Mouse (Mus musculus) heart, embryonic 13.5 days (tissue): ENCODE measurements around the gene Morc3. TPM values are rescaled to one million over a fixed set of nuclear protein-coding genes. Genes with fewer than 3 reads are reported as not detected.
A peak's percentile ranks its signal among the peaks of the same experiment; 100 is the strongest.

Experiments
- ATAC-seq: fragments of 200-750 bp; cut with Nextera tagmentation; 2 replicates; pipeline ENCODE4 v1.8.0; 2017; ENCODE audit warnings: moderate TSS enrichment; ENCODE audit not compliant: insufficient number of reproducible peaks, low FRiP score, low TSS enrichment; ENCODE audit errors: extremely low read depth
- H3K27ac ChIP-seq: fragments of 300-500 bp; sonication (generic); replicated peaks from 2 replicates; pipeline ENCODE4 v1.5.1; 2015; ENCODE audit warnings: moderate library complexity, mild to moderate bottlenecking, inconsistent platforms
- H3K27me3 ChIP-seq: fragments of 300-500 bp; sonication (generic); replicated peaks from 2 replicates; pipeline ENCODE4 v1.6.1; 2015; ENCODE audit warnings: mild to moderate bottlenecking, inconsistent platforms
- H3K36me3 ChIP-seq: fragments of 300-500 bp; sonication (generic); 2 replicates; pipeline ENCODE4 v1.6.1; 2015; ENCODE audit warnings: mild to moderate bottlenecking, inconsistent platforms
- H3K4me1 ChIP-seq: fragments of 300-500 bp; sonication (generic); 2 replicates; pipeline ENCODE4 v1.6.1; 2015; ENCODE audit warnings: inconsistent platforms
- H3K4me2 ChIP-seq: fragments of 300-500 bp; sonication (generic); 2 replicates; pipeline ENCODE4 v1.6.1; 2015; ENCODE audit warnings: inconsistent platforms, mild to moderate bottlenecking, moderate library complexity
- H3K4me3 ChIP-seq: fragments of 300-500 bp; sonication (generic); 2 replicates; pipeline ENCODE4 v1.5.1; 2015; ENCODE audit warnings: moderate library complexity, mild to moderate bottlenecking, inconsistent platforms
- H3K9ac ChIP-seq: fragments of 300-500 bp; sonication (generic); 2 replicates; pipeline ENCODE4 v1.6.1; 2015; ENCODE audit warnings: inconsistent platforms, mild to moderate bottlenecking, moderate library complexity
- H3K9me3 ChIP-seq: fragments of 300-500 bp; sonication (generic); 2 replicates; pipeline ENCODE4 v1.6.1; 2016; ENCODE audit warnings: inconsistent platforms
- WGBS: fragments of 180-500 bp; shearing (Covaris S2); methylation state at CpG from one replicate; pipeline ENCODE4 v1.1.7; 2015; ENCODE audit warnings: mixed read lengths; 5-methylcytosine and 5-hydroxymethylcytosine counted together
- polyA plus RNA-seq: library from polyadenylated mRNA; unstranded; fragments of >200 nt; fragmentation: Nextera tagmentation; extraction: Ambion mirVana; gene quantifications from 2 replicates; pipeline ENCODE4 v1.2.1, GENCODE M21; 2015

The Morc3 gene
- polyA plus RNA-seq, 1 experiment from 2014 or later, result 19.1 TPM

DNA sequence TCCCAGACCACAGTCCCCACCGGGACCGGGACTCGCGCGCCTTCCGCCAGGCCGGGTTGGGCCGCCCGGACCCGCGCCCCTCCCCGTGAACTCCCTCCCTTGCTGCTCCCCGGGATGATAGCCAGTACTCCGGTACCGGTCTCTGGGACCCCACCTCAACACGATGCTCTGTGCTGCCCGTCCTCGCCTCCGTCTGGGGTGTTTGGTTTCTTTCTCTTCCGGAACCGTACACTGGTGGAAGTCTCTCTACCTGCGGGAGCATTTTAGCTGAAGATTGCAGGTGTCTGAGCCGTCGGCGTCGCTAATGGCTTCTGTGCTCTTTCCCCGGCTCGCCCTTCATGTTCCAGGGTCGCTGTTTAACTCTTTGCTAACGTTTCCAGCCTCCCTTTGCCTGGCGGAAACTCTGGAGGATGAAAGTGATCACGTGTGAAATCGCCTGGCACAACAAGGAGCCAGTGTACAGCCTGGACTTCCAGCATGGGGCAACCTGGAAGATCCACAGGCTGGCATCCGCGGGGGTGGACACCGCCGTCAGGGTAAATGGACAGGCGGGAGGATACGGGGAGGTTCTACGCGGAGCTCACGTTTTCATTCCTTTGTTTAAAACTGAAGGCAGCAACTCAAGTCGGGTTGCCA, 52.3 kb downstream of the Morc3 start:
- WGBS, result under 1% methylated on average over 43 of the region's 43 CpGs
- H3K4me1 ChIP-seq, result peaks cover 12% of the 10 kb centered on the region
- no peaks in the 10 kb centered on the region for H3K27me3 ChIP-seq
- no peaks in the 10 kb centered on the region for H3K9me3 ChIP-seq
- 0 out of 2 replicates have a peak overlapping the region, but pooled peaks have one; percentile 47 for H3K27ac ChIP-seq
- peak overlapping the region; percentile 94 for H3K4me2 ChIP-seq
- H3K4me3 ChIP-seq, result peak overlapping the region; percentile 91
- peaks cover 27% of the 10 kb centered on the region for H3K36me3 ChIP-seq
- peak; percentile 29; the same call in 1 of the 2 replicates for ATAC-seq
- peak overlapping the region; percentile 90 for H3K9ac ChIP-seq

GRCm38 (mm10) chr16:93884722-93885113, 52.8 kb downstream of the Morc3 start:
- Histone ChIP-seq H3K9me3 (no peaks in the 10 kb centered on the region), H3K9ac (peak overlapping the region; percentile 90), H3K27me3 (no peaks in the 10 kb centered on the region), H3K4me1 (peaks cover 12% of the 10 kb centered on the region), H3K36me3 (peaks cover 32% of the 10 kb centered on the region), H3K27ac (no peak overlapping the region), H3K4me2 (peak overlapping the region; percentile 94), H3K4me3 (peak overlapping the region; percentile 91)
- ATAC-seq, result no peak
- 56% methylated on average over 5 of the region's 5 CpGs for WGBS

- Histone ChIP-seq H3K4me1 (peaks cover 12% of the 10 kb centered on the region), H3K9ac (no peak overlapping the region), H3K36me3 (peaks cover 70% of the 10 kb centered on the region), H3K4me3 (no peak overlapping the region), H3K9me3 (no peaks in the 10 kb centered on the region), H3K27me3 (no peaks in the 10 kb centered on the region), H3K4me2 (no peak overlapping the region), H3K27ac (no peak overlapping the region)
- WGBS, result 83% methylated on average over 6 of the region's 6 CpGs
- ATAC-seq, result no peak
Measured at GRCm38 (mm10) chr16:93888481-93888880, 56.6 kb downstream of the Morc3 start.

DNA sequence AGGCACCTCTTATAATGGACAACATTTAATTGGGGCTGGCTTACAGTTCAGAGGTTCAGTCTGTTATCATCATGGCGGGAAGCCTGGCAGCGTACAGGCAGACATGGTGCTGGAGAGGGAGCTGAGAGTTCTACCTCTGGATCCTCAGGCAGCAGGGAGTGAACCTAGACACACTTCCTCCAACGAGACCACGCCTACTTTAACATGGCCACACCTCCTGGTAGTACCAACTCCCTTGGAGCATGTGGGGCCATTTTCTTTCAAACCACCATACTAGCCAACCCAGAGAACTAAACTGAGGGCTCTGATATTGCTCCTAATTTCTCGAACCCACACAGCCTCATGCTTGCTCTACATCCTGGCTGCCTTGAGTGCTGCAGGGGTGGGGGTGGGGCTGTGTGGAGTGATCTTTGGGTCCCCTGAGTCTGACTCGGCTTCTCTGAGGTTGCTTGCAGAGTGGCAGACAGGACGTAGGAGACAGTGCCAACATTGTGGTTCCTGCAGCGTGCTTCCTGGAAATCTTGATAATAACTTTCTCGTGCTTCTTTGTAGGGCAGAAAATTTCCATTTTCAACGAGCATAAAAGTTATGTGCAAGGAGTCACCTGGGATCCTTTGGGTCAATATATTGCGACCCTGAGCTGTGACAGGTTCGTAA, 59.2 kb downstream of the Morc3 start:
- Histone ChIP-seq H3K27ac (no peak overlapping the region), H3K27me3 (no peaks in the 10 kb centered on the region), H3K4me3 (no peak overlapping the region), H3K9me3 (no peaks in the 10 kb centered on the region), H3K9ac (no peak overlapping the region), H3K36me3 (peaks cover 95% of the 10 kb centered on the region), H3K4me2 (no peak overlapping the region), H3K4me1 (no peaks in the 10 kb centered on the region)
- 77% methylated on average over 12 of the region's 12 CpGs for WGBS
- ATAC-seq, result no peak

DNA sequence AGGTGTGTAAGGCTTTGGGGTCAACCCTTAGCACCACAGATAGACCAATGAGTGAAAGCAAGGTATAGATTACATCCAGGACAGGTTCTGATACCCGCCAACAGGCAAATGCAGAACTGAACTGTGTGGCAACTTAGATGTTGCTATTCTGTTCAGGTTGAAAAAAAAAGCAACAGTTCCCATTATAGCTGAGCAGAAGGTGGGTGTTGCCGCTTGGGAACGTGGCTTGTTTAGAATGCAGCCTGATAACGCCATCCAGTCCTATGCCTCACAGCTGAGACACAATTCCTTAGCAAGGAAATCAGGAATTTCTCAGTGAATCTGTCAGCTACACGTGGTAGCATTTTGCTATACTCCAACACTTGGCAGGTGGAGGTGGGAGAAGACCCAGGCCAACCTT, 61.4 kb downstream of the Morc3 start:
- Histone ChIP-seq H3K4me3 (no peak overlapping the region), H3K27me3 (no peaks in the 10 kb centered on the region), H3K36me3 (peaks cover 80% of the 10 kb centered on the region), H3K9me3 (no peaks in the 10 kb centered on the region), H3K27ac (no peak overlapping the region), H3K4me2 (no peak overlapping the region), H3K9ac (no peak overlapping the region), H3K4me1 (no peaks in the 10 kb centered on the region)
- WGBS, result 70% methylated on average over 5 of the region's 5 CpGs
- no peak for ATAC-seq

DNA sequence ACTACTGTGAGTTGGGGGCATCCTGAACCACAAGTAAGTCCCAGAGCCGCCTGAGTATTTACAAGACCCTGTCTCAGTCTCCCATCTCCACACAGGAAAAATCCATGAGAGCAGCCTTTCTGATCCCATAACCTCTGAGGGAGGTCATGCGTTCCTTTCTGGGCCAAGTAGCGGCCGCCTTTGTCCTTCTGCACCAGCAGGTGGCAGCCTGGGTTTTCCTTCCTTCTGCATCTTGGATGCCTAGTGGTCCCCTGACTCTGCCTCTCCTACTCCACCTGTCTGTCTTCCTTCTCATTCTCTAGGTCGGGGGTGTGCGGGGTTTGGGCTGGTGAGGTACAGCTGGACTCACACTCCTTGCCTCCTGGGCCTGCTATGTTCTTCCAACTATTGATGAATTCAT, 71.1 kb downstream of the Morc3 start:
- no peaks in the 10 kb centered on the region for H3K27me3 ChIP-seq
- no peak overlapping the region for H3K4me2 ChIP-seq
- ATAC-seq, result no peak
- H3K27ac ChIP-seq, result no peak overlapping the region
- no peaks in the 10 kb centered on the region for H3K9me3 ChIP-seq
- H3K4me3 ChIP-seq, result no peak overlapping the region
- H3K9ac ChIP-seq, result no peak overlapping the region
- peaks cover 74% of the 10 kb centered on the region for H3K36me3 ChIP-seq
- peaks cover 5% of the 10 kb centered on the region; the same call in 1 of the 2 replicates for H3K4me1 ChIP-seq
- WGBS, result 81% methylated on average over 6 of the region's 6 CpGs

GRCm38 (mm10) chr16:93906156-93907014, 74.5 kb downstream of the Morc3 start:
- Histone ChIP-seq H3K4me2 (no peak overlapping the region), H3K4me1 (peaks cover 5% of the 10 kb centered on the region; the same call in 1 of the 2 replicates), H3K27ac (no peak overlapping the region), H3K36me3 (peaks cover 47% of the 10 kb centered on the region), H3K27me3 (no peaks in the 10 kb centered on the region), H3K9me3 (no peaks in the 10 kb centered on the region), H3K9ac (no peak overlapping the region), H3K4me3 (no peak overlapping the region)
- no peak for ATAC-seq
- WGBS, result 57% methylated on average over 11 of the region's 11 CpGs

GRCm38 (mm10) chr16:93907761-93908160, 75.8 kb downstream of the Morc3 start:
- Histone ChIP-seq H3K27ac (no peak overlapping the region), H3K36me3 (peaks cover 33% of the 10 kb centered on the region), H3K9me3 (no peaks in the 10 kb centered on the region), H3K4me3 (no peak overlapping the region), H3K4me2 (no peak overlapping the region), H3K9ac (no peak overlapping the region), H3K27me3 (no peaks in the 10 kb centered on the region), H3K4me1 (peaks cover 5% of the 10 kb centered on the region; the same call in 1 of the 2 replicates)
- ATAC-seq, result no peak
- WGBS, result 76% methylated on average over 5 of the region's 5 CpGs

- Histone ChIP-seq H3K27ac (no peak overlapping the region), H3K27me3 (no peaks in the 10 kb centered on the region), H3K4me2 (no peak overlapping the region), H3K4me3 (no peak overlapping the region), H3K36me3 (peaks cover 29% of the 10 kb centered on the region), H3K9me3 (no peaks in the 10 kb centered on the region), H3K9ac (no peak overlapping the region), H3K4me1 (peaks cover 5% of the 10 kb centered on the region; the same call in 1 of the 2 replicates)
- WGBS, result 88% methylated on average over 8 of the region's 8 CpGs
- no peak for ATAC-seq
Measured at GRCm38 (mm10) chr16:93908196-93908595, 76.3 kb downstream of the Morc3 start.

- Histone ChIP-seq H3K36me3 (peaks cover 14% of the 10 kb centered on the region), H3K9ac (no peak overlapping the region), H3K9me3 (no peaks in the 10 kb centered on the region), H3K4me1 (peaks cover 8% of the 10 kb centered on the region; the same call in 1 of the 2 replicates), H3K4me3 (no peak overlapping the region), H3K27me3 (no peaks in the 10 kb centered on the region), H3K27ac (no peak overlapping the region), H3K4me2 (no peak overlapping the region)
- 78% methylated on average over 3 of the region's 3 CpGs for WGBS
- ATAC-seq, result no peak
Measured at GRCm38 (mm10) chr16:93909936-93910335, 78.0 kb downstream of the Morc3 start.
